Mouse (Mus musculus) erythroblast, embryonic 14.5 days (primary cell): Measurements from ENCODE around the gene Prkn.

Source experiments
- GATA1 ChIP-seq: IDR thresholded peaks from 2 replicates; pipeline ENCODE4 v1.6.1; 2012; ENCODE audit warnings: low read length, inconsistent platforms, mixed read lengths
- TAL1 ChIP-seq: IDR thresholded peaks from 3 replicates; pipeline ENCODE4 v1.6.1; 2012; ENCODE audit warnings: low read length, inconsistent platforms, mixed read lengths

DNA sequence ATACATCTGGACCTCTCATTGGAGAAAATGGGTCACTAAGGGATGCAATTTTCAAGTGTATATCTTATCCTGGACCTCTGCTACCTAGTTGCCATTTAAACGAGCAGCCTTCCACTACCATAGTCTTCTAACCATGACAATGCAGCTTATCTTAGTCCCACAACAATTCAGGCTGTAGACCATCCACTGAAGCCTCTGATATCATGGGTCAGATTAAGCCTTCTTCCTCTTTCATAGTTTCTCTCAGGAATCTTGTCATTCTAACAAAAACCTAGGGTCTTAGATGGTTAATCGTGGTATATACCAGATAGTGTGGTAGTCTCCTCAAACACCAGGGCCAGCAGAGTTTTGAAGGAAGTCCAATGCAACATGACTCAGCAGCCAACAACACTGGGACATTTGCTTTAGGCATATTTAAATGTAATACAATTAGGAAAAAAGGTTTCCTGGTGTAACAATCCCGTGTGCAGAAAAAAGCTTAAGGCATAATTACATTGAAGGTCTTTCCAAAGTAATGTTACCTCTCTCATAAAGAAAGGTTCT is 61.6 kb downstream of the Prkn start:
- TF ChIP-seq TAL1: no peak
- TF ChIP-seq GATA1: no peak
